Mouse (Mus musculus) hindbrain, embryonic 16.5 days (tissue): ENCODE results near the gene Unc5b. TPM values are rescaled to one million over a fixed set of nuclear protein-coding genes. Genes with fewer than 3 reads are reported as not detected.
A peak's percentile ranks its signal among the peaks of the same experiment; 100 is the strongest.

ENCODE experiments used
- ATAC-seq: fragments of 200-750 bp; cut with Nextera tagmentation; 2 replicates; pipeline ENCODE4 v1.8.0; 2017; ENCODE audit warnings: moderate TSS enrichment, moderate library complexity
- H3K27ac ChIP-seq: fragments of 300-500 bp; sonication (generic); 2 replicates; pipeline ENCODE4 v1.5.1; 2014; ENCODE audit warnings: low read depth, mild to moderate bottlenecking, control low read depth, low read length, moderate library complexity
- H3K27me3 ChIP-seq: fragments of 300-500 bp; sonication (generic); replicated peaks from 2 replicates; pipeline ENCODE4 v1.6.1; 2014; ENCODE audit warnings: low read length; ENCODE audit not compliant: control insufficient read depth, insufficient read depth
- H3K36me3 ChIP-seq: fragments of 300-500 bp; sonication (generic); 2 replicates; pipeline ENCODE4 v1.6.1; 2014; ENCODE audit warnings: mild to moderate bottlenecking, low read length, moderate library complexity, mixed read lengths; ENCODE audit not compliant: control insufficient read depth, insufficient read depth
- H3K4me1 ChIP-seq: fragments of 300-500 bp; sonication (generic); 2 replicates; pipeline ENCODE4 v1.6.1; 2014; ENCODE audit warnings: low read depth, low read length; ENCODE audit not compliant: control insufficient read depth, insufficient read depth
- H3K4me2 ChIP-seq: fragments of 300-500 bp; sonication (generic); 2 replicates; pipeline ENCODE4 v1.6.1; 2014; ENCODE audit warnings: mild to moderate bottlenecking, low read length, control low read depth, moderate library complexity
- H3K4me3 ChIP-seq: fragments of 300-500 bp; sonication (generic); 2 replicates; pipeline ENCODE4 v1.5.1; 2014; ENCODE audit warnings: mild to moderate bottlenecking, low read length, control low read depth, moderate library complexity
- H3K9ac ChIP-seq: fragments of 300-500 bp; sonication (generic); 2 replicates; pipeline ENCODE4 v1.6.1; 2014; ENCODE audit warnings: low read depth, mild to moderate bottlenecking, control low read depth, low read length, moderate library complexity
- H3K9me3 ChIP-seq: fragments of 300-500 bp; sonication (generic); 2 replicates; pipeline ENCODE4 v1.6.1; 2014; ENCODE audit warnings: mild to moderate bottlenecking, low read length, moderate library complexity; ENCODE audit not compliant: control insufficient read depth
- WGBS: fragments of 180-500 bp; shearing (Covaris S2); extraction: QIAGEN DNeasy Blood & Tissue Kit; methylation state at CpG from one replicate; pipeline ENCODE4 v1.1.7; 2014; 5-methylcytosine and 5-hydroxymethylcytosine counted together
- polyA plus RNA-seq: library from polyadenylated mRNA; unstranded; fragments of >200 nt; fragmentation: Nextera tagmentation; extraction: Ambion mirVana; gene quantifications from 2 replicates; pipeline ENCODE4 v1.2.1, GENCODE M21; 2015

The Unc5b gene
- polyA plus RNA-seq, 1 experiment from 2014 or later, result 2.6 TPM

DNA sequence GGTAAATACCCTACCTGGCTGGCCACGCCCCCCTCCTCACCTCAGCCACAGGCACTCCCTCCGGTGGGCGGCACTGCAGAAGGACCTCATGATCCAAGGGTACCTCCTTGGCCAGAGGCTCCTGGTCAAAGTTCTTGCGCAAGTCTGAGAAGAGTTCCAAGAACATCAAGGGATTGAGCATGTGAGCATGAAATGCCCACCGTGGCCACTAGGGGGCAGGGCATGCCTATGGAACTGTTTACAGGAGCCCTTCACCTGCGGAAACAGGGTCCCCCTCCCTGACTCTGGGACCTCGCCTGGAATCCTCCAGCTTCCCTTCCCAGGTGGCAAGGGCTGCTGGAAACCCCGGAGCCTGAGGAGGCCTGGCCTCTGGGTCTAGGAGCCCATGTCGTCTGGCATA is 51.8 kb downstream of the Unc5b start:
- Histone ChIP-seq H3K27ac (no peak overlapping the region), H3K4me2 (peak overlapping the region; percentile 46), H3K36me3 (no peaks in the 10 kb centered on the region), H3K4me3 (no peak overlapping the region), H3K4me1 (peaks cover 2% of the 10 kb centered on the region), H3K27me3 (no peaks in the 10 kb centered on the region; the same call in 1 of the 2 replicates), H3K9ac (no peak overlapping the region), H3K9me3 (no peaks in the 10 kb centered on the region)
- 7% methylated on average over 9 of the region's 9 CpGs for WGBS
- peak; percentile 59 for ATAC-seq

DNA sequence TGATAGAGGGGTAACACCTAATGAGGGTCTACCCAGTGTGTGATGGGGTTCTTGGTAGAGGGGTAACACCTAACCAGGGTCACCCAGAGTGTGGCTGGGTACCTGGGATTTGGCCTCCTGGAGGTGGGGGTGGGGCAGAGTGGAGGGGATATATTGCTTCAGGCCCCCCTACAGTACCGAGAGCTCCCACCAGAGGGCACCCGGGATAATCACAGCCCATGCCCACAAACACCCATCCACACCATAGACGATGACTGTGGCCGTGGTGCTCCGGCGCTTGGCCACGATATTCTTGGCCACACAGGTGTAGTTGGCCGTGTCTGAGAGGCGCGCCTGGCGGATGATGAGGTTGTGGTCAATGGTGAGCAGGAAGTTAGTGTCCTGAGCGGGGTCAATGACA is 52.8 kb downstream of the Unc5b start:
- no peak overlapping the region for H3K4me2 ChIP-seq
- ATAC-seq, result peak; percentile 44; the same call in 1 of the 2 replicates
- H3K27me3 ChIP-seq, result no peaks in the 10 kb centered on the region; the same call in 1 of the 2 replicates
- H3K27ac ChIP-seq, result no peak overlapping the region
- H3K9me3 ChIP-seq, result no peaks in the 10 kb centered on the region
- no peak overlapping the region for H3K9ac ChIP-seq
- H3K4me3 ChIP-seq, result no peak overlapping the region
- peaks cover 2% of the 10 kb centered on the region for H3K4me1 ChIP-seq
- 70% methylated on average over 12 of the region's 12 CpGs for WGBS
- no peaks in the 10 kb centered on the region for H3K36me3 ChIP-seq

DNA sequence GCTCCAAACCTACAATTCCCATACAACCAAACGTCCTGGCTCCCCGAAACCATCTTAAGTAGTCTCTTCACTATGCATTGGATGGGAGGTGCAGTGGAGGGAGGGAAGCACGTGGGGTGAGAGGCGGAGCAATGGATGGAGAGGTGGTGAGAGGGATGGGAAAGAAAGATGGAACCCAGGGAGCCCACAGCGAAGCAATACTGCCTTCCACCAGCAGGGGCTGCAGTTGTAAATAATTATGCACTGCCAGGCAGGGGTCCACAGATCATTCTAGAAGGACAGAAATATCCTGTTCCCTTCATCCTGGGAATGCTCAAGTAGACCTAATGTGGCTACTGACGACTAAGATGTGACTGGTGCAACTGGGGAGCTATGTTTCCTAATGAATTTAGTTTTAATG is 55.9 kb downstream of the Unc5b start:
- Histone ChIP-seq H3K4me1 (peaks cover 2% of the 10 kb centered on the region), H3K4me2 (no peak overlapping the region), H3K27me3 (no peaks in the 10 kb centered on the region; the same call in 1 of the 2 replicates), H3K9me3 (no peaks in the 10 kb centered on the region), H3K9ac (no peak overlapping the region), H3K36me3 (no peaks in the 10 kb centered on the region), H3K27ac (no peak overlapping the region), H3K4me3 (no peak overlapping the region)
- WGBS, result 79% methylated on average over 6 of the region's 6 CpGs
- ATAC-seq, result no peak

DNA sequence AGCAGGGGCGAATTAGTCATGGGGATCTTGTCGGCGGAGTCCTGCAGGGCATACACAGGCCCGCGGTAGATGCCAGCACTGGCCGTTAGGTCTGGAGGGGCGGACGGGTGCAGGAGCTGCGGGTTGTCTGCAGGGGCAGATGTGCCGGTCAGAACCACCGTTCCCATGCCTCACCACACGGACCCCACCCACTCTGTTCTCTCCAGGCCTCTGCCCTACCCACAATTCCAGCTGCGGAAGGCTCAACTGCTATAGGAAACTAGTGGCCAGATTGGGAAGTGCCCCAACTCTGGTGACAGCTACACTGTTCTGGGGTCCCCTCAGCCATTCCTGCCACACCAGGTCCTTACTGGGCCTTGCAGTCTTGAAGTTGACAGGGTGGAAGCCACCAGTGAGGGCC is 56.8 kb downstream of the Unc5b start:
- Histone ChIP-seq H3K9ac (no peak overlapping the region), H3K27me3 (no peaks in the 10 kb centered on the region), H3K9me3 (no peaks in the 10 kb centered on the region), H3K4me1 (no peaks in the 10 kb centered on the region), H3K36me3 (no peaks in the 10 kb centered on the region), H3K4me3 (no peak overlapping the region), H3K27ac (no peak overlapping the region), H3K4me2 (no peak overlapping the region)
- WGBS, result 88% methylated on average over 12 of the region's 13 CpGs
- ATAC-seq, result no peak

DNA sequence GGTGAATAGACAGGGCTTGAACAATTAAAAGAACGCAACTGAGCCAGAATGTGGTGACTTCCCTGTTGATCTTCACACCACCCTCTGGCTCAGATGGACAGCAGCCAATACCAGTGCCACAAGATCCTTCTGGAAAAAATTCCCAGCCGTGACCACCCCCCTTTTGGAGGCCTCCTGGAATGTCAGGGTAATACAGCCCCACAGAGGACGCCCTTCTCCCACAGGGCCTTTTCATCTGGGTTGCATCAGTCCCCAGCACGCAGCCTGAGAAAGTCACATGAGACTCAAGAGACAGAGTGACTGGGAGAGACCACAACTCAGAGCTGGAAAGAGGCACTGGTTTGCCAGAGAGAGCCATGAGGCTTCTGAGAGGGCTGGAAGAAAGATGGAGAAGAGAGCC is 60.5 kb downstream of the Unc5b start:
- ATAC-seq, result no peak
- 53% methylated on average over 4 of the region's 4 CpGs for WGBS
- no peaks in the 10 kb centered on the region for H3K36me3 ChIP-seq

DNA sequence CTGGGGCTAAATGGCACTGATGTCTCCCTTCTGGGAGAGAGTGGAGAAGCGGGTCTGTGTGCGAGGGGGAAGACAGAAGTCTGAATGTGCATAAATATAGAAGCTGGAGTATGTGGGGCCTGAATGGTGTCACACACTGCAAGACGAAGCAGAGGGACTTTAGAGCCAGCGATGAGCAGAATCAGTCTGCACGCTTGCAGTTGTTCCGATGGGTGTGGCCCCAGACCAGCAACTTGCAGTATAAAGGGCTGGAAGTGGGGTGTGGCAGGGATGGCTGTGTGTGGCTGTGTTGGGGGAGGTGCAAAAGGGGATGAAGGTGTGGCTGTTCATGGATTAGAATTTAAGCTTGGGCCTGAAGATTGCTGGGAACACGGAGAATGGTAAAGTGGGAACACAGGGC is 62.8 kb downstream of the Unc5b start:
- Histone ChIP-seq H3K9me3 (no peaks in the 10 kb centered on the region), H3K4me1 (no peaks in the 10 kb centered on the region), H3K9ac (no peak overlapping the region), H3K4me3 (no peak overlapping the region), H3K27ac (no peak overlapping the region), H3K27me3 (no peaks in the 10 kb centered on the region), H3K36me3 (no peaks in the 10 kb centered on the region), H3K4me2 (no peak overlapping the region)
- no peak for ATAC-seq
- WGBS, result 86% methylated on average over 7 of the region's 7 CpGs

More for the DNA sequence above, 60.5 kb downstream of the Unc5b start:
- H3K9me3 ChIP-seq, result no peaks in the 10 kb centered on the region
- no peak overlapping the region for H3K27ac ChIP-seq
- H3K4me3 ChIP-seq, result no peak overlapping the region
- no peak overlapping the region for H3K9ac ChIP-seq
- no peak overlapping the region for H3K4me2 ChIP-seq
- no peaks in the 10 kb centered on the region for H3K4me1 ChIP-seq
- H3K27me3 ChIP-seq, result no peaks in the 10 kb centered on the region

DNA sequence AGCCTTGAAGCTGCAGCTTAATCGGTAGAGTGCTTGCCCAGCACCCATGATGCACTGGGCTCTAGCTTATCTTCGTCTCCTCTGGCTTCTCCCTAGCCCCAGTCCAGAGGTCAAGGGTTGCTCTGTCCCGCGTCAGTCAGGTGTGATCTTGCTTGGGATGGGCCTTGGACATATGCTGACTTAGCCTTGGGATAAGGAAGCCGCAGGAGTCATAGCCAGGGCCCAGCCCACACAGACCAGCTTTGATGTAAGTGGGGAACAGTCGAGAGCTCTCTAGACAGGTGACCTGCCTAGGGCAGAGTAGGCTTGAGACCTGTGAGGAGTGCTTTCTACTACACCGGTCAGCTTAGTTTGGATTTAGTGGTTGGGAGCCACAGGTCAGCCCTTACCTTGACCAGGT is 64.0 kb downstream of the Unc5b start:
- Histone ChIP-seq H3K4me2 (no peak overlapping the region), H3K4me1 (no peaks in the 10 kb centered on the region), H3K27ac (no peak overlapping the region), H3K9ac (no peak overlapping the region), H3K9me3 (no peaks in the 10 kb centered on the region), H3K27me3 (no peaks in the 10 kb centered on the region), H3K36me3 (no peaks in the 10 kb centered on the region), H3K4me3 (no peak overlapping the region)
- WGBS, result 85% methylated on average over 7 of the region's 7 CpGs
- ATAC-seq, result no peak

DNA sequence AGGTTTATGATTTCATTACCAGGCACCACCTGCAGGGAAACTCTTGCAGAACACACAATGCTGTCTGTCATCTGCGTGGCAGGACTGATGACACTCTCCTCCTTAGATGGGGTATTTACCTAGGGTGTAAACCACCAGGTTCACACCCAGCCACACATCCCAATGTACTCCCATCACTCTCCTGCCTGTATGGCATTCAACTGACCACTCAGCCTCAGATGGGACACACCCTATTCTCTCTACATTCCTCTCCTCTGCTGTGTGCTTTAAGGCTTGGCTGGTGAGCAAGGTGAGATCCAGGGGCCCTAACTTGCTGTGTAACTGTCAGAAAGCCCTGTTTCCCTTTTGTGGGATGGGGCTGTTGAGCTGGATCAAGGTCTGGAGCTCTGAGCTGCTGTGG is 69.3 kb downstream of the Unc5b start:
- H3K9me3 ChIP-seq, result no peaks in the 10 kb centered on the region
- WGBS, result 75% methylated on average over 1 of the region's 1 CpGs
- no peak overlapping the region for H3K27ac ChIP-seq
- no peak overlapping the region for H3K4me3 ChIP-seq
- ATAC-seq, result no peak
- no peak overlapping the region for H3K4me2 ChIP-seq
- H3K9ac ChIP-seq, result no peak overlapping the region
- H3K27me3 ChIP-seq, result no peaks in the 10 kb centered on the region
- H3K36me3 ChIP-seq, result no peaks in the 10 kb centered on the region
- no peaks in the 10 kb centered on the region for H3K4me1 ChIP-seq

DNA sequence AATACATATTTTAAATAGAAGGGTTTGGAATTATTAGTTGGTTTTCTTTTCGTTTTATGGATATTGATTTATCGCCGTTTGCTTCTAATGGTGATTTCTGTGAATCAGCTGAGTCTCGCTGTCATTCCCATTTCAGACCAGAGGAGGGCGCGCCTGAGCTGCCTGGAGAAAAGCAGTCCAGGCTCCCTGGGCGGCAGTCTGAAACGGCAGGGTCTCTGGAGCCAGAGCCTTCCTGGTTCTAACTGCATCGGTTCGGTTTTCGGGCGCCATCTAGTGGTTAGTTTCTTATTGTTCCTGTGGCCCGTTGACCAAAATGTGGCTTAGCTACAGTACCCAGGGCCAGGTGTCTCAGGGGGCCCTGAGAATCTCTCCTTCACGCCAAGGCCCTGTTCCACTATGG is 71.0 kb downstream of the Unc5b start:
- Histone ChIP-seq H3K9me3 (no peaks in the 10 kb centered on the region), H3K9ac (no peak overlapping the region), H3K4me1 (no peaks in the 10 kb centered on the region), H3K27me3 (no peaks in the 10 kb centered on the region), H3K4me3 (no peak overlapping the region), H3K27ac (no peak overlapping the region), H3K36me3 (no peaks in the 10 kb centered on the region), H3K4me2 (no peak overlapping the region)
- 4% methylated on average over 14 of the region's 14 CpGs for whole genome bisulfite sequencing
- peak; percentile 84 for ATAC-seq

DNA sequence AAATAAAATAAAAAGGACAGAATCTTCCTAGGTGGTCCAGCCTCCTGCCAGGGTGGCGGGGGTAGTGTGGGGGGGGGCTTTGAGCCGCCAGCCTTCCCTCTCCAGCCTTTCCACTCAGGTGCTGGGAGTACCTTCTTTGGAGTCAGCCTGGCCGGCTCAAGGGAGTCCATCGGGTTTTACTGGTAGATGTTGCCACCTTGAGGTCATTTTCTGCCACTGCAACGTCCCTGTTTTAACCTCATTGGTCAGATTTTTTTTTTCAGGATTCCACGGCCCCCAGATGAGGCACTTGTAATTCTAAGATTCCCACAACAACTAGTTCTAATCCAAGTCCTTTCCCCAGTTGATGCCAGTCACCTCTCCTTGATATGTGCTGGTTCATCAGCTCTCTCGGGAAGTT is 74.4 kb downstream of the Unc5b start:
- no peaks in the 10 kb centered on the region for H3K27me3 ChIP-seq
- H3K4me1 ChIP-seq, result peaks cover 4% of the 10 kb centered on the region
- H3K4me3 ChIP-seq, result no peak overlapping the region
- H3K9ac ChIP-seq, result no peak overlapping the region
- 4% methylated on average over 7 of the region's 7 CpGs for WGBS
- ATAC-seq, result no peak
- no peaks in the 10 kb centered on the region for H3K9me3 ChIP-seq
- no peak overlapping the region for H3K4me2 ChIP-seq
- H3K36me3 ChIP-seq, result no peaks in the 10 kb centered on the region
- no peak overlapping the region for H3K27ac ChIP-seq
